ENCODE assay signal across 28 mouse cellular contexts in the genomic region with DNA sequence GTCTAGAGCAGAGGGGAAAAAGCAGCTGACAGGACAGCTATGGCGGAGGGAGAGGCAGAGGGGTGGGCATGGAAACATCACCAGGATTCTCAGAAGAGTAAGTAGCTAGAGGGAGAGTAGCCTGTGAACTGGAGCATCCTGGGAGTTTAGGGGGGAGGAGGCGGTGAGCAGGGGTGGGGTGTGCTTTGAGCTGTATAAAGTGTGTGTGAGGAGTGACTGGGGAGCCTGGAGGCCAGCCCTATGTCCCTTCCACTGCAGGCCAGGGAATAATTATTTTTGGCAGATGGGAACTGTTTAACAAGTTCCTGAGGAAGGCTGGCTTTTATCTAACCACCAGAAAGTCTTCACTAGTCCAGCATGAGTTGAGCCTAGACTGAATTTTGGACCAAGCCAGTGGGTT. TPM values are rescaled to one million over a fixed set of nuclear protein-coding genes. Genes with fewer than 3 reads are reported as not detected.
DNase-seq lines count a peak whose midpoint lies in the region; ATAC-seq and TF ChIP-seq lines count a peak whose summit lies in the region.
"Had no signal": no experiment of that assay in that cellular context is flagged by ENCODE, and none has a peak within 500 bp of the region (broad histone marks: within the 10 kb centered on the region; RNA-seq: fewer than 3 reads in every experiment).

No protein-coding gene starts in this region.

- DNase-seq in gastrocnemius, postnatal 25 days = peak; percentile 25
- DNase-seq in gastrocnemius, adult 18-20 months (ENCODE audit: low spot score) = no peak
- no peak for DNase-seq in lung, adult 2 months
- peak; percentile 8 for DNase-seq in heart, postnatal 25 days (ENCODE audit: low spot score)
- no peak for DNase-seq in layer of hippocampus, postnatal 36 days
- DNase-seq: adrenal gland, postnatal 14 days; cerebellum, adult 18-20 months; cerebellum, postnatal 14 days; forebrain, postnatal 0 days; gastrocnemius, postnatal 36 days; kidney, adult 9 months; kidney, postnatal 10 days; retina, postnatal 1 day; right cerebral cortex, postnatal 14 days had no signal

- no peak overlapping the region for H3K4me2 ChIP-seq in lung, embryonic 15.5 days
- H3K4me2 ChIP-seq in heart, embryonic 14.5 days (ENCODE audit: low read length) = no peak overlapping the region
- no peak overlapping the region for H3K4me2 ChIP-seq in hindbrain, embryonic 13.5 days
- H3K4me2 ChIP-seq: embryonic facial prominence, embryonic 15.5 days; forebrain, embryonic 12.5 days; hindbrain, embryonic 14.5 days; limb, embryonic 12.5 days; liver, embryonic 15.5 days; midbrain, embryonic 15.5 days; neural tube, embryonic 15.5 days had no signal

- TF ChIP-seq POLR2A in lung, adult 2 months (IDR thresholded peaks at IDR 0.05; ENCODE audit: borderline replicate concordance, extremely low read depth, low read depth, low read length) = no peak

- ATAC-seq in lung, embryonic 15.5 days (ENCODE audit: borderline replicate concordance, extremely low read depth, low FRiP score, low TSS enrichment) = peak; percentile 23; the same call in 1 of the 2 replicates
- ATAC-seq in heart, embryonic 14.5 days (ENCODE audit: insufficient number of reproducible peaks, insufficient read depth, low FRiP score, low read depth) = peak; percentile 59; the same call in 1 of the 2 replicates
- ATAC-seq in hindbrain, embryonic 13.5 days (ENCODE audit: low FRiP score) = no peak
- ATAC-seq: forebrain, postnatal 0 days; intestine, postnatal 0 days; midbrain, embryonic 15.5 days had no signal

- intact Hi-C loops in heart, postnatal 25 days (cut with DNase I) = no loop called here

- no peak overlapping the region for H3K27ac ChIP-seq in lung, embryonic 15.5 days
- H3K27ac ChIP-seq in heart, embryonic 14.5 days (replicated peaks in 1 of 2; ENCODE audit: control insufficient read depth in 1 of 2, insufficient read depth in 1 of 2, low read depth in 2 of 2, low read length in 2 of 2) = no peak overlapping the region
- no peak overlapping the region for H3K27ac ChIP-seq in hindbrain, embryonic 13.5 days
- H3K27ac ChIP-seq: embryonic facial prominence, embryonic 10.5 days; embryonic facial prominence, embryonic 15.5 days; forebrain, embryonic 12.5 days; hindbrain, embryonic 14.5 days; limb, embryonic 12.5 days; liver, embryonic 15.5 days; macrophage; midbrain, embryonic 10.5 days; midbrain, embryonic 15.5 days; neural tube, embryonic 15.5 days had no signal

- H3K27me3 ChIP-seq in lung, embryonic 15.5 days = no peaks in the 10 kb centered on the region
- H3K27me3 ChIP-seq in heart, embryonic 14.5 days (ENCODE audit: control insufficient read depth, insufficient read depth, low read length) = no peaks in the 10 kb centered on the region
- no peaks in the 10 kb centered on the region for H3K27me3 ChIP-seq in hindbrain, embryonic 13.5 days
- H3K27me3 ChIP-seq: embryonic facial prominence, embryonic 15.5 days; forebrain, embryonic 12.5 days; limb, embryonic 12.5 days; liver, embryonic 15.5 days; midbrain, embryonic 15.5 days; neural tube, embryonic 15.5 days had no signal

- H3K9me3 ChIP-seq in lung, embryonic 15.5 days = no peaks in the 10 kb centered on the region
- H3K9me3 ChIP-seq in heart, embryonic 14.5 days (ENCODE audit: control insufficient read depth, low read length) = no peaks in the 10 kb centered on the region
- no peaks in the 10 kb centered on the region for H3K9me3 ChIP-seq in hindbrain, embryonic 13.5 days
- H3K9me3 ChIP-seq: embryonic facial prominence, embryonic 10.5 days; embryonic facial prominence, embryonic 15.5 days; forebrain, embryonic 12.5 days; limb, embryonic 12.5 days; liver, embryonic 15.5 days; midbrain, embryonic 10.5 days; midbrain, embryonic 15.5 days; neural tube, embryonic 15.5 days had no signal

- 59% methylated on average over 2 of the region's 2 CpGs for WGBS in lung, embryonic 15.5 days
- 74% methylated on average over 2 of the region's 2 CpGs for WGBS in lung, adult 2 months
- WGBS in heart, embryonic 14.5 days = 59% methylated on average over 2 of the region's 2 CpGs
- WGBS in hindbrain, embryonic 13.5 days = 82% methylated on average over 2 of the region's 2 CpGs

- no peak for TF ChIP-seq CTCF in lung, adult 2 months (IDR thresholded peaks at IDR 0.05; ENCODE audit: insufficient read depth, low read length)

- H3K36me3 ChIP-seq in lung, embryonic 15.5 days = no peaks in the 10 kb centered on the region
- H3K36me3 ChIP-seq in heart, embryonic 14.5 days (ENCODE audit: control insufficient read depth, insufficient read depth, low read length) = no peaks in the 10 kb centered on the region
- H3K36me3 ChIP-seq in hindbrain, embryonic 13.5 days = no peaks in the 10 kb centered on the region
- H3K36me3 ChIP-seq: embryonic facial prominence, embryonic 10.5 days; embryonic facial prominence, embryonic 15.5 days; forebrain, embryonic 12.5 days; limb, embryonic 12.5 days; liver, embryonic 15.5 days; midbrain, embryonic 10.5 days; midbrain, embryonic 15.5 days; neural tube, embryonic 15.5 days had no signal

- no peak overlapping the region for H3K9ac ChIP-seq in lung, embryonic 15.5 days
- no peak overlapping the region for H3K9ac ChIP-seq in heart, embryonic 14.5 days (ENCODE audit: low read length)
- no peak overlapping the region for H3K9ac ChIP-seq in hindbrain, embryonic 13.5 days
- H3K9ac ChIP-seq: embryonic facial prominence, embryonic 15.5 days; forebrain, embryonic 12.5 days; forebrain, postnatal 0 days; hindbrain, embryonic 14.5 days; limb, embryonic 12.5 days; liver, embryonic 15.5 days; midbrain, embryonic 15.5 days; neural tube, embryonic 15.5 days had no signal

- H3K4me1 ChIP-seq in lung, embryonic 15.5 days = no peaks in the 10 kb centered on the region
- no peaks in the 10 kb centered on the region for H3K4me1 ChIP-seq in lung, adult 2 months (ENCODE audit: control insufficient read depth, insufficient read depth, low read length)
- no peaks in the 10 kb centered on the region for H3K4me1 ChIP-seq in heart, embryonic 14.5 days (ENCODE audit: control insufficient read depth in 2 of 2, insufficient read depth in 2 of 2, low read length in 2 of 2)
- H3K4me1 ChIP-seq in hindbrain, embryonic 13.5 days (replicated peaks) = no peaks in the 10 kb centered on the region
- H3K4me1 ChIP-seq: embryonic facial prominence, embryonic 15.5 days; forebrain, embryonic 12.5 days; limb, embryonic 12.5 days; liver, embryonic 15.5 days; midbrain, embryonic 10.5 days; midbrain, embryonic 15.5 days; neural tube, embryonic 15.5 days had no signal

- no peak overlapping the region for H3K4me3 ChIP-seq in lung, embryonic 15.5 days
- H3K4me3 ChIP-seq in lung, adult 2 months (replicated peaks; ENCODE audit: extremely low read depth, low read depth, low read length) = no peak overlapping the region
- no peak overlapping the region for H3K4me3 ChIP-seq in heart, embryonic 14.5 days (ENCODE audit: control insufficient read depth in 1 of 2, insufficient read depth in 1 of 2, low read depth in 1 of 2, low read length in 2 of 2)
- H3K4me3 ChIP-seq in hindbrain, embryonic 13.5 days = no peak overlapping the region
- H3K4me3 ChIP-seq: embryonic facial prominence, embryonic 10.5 days; embryonic facial prominence, embryonic 15.5 days; forebrain, embryonic 12.5 days; limb, embryonic 12.5 days; liver, embryonic 15.5 days; midbrain, embryonic 10.5 days; midbrain, embryonic 15.5 days; neural tube, embryonic 15.5 days had no signal

RNA-seq across cellular contexts. Expression of a gene that starts 6.2 kb away (rescaled TPM):
- total RNA-seq in gastrocnemius, postnatal 25 days (2021) = 1 to 10 TPM; 9.7 to 9.9 TPM
- 10 to 100 TPM; 11.7 to 14.4 TPM for total RNA-seq in gastrocnemius, adult 18-20 months (2021)
- 55.6 and 57.2 TPM in 2 replicates for polyA plus RNA-seq in lung, embryonic 15.5 days (2015; fragmentation: Nextera tagmentation; extraction: Ambion mirVana)
- 4.9 and 7.1 TPM in 2 replicates for polyA plus RNA-seq in lung, adult 2 months (2012; rRNA removed)
- polyA plus RNA-seq in heart, embryonic 14.5 days (2014; fragmentation: Nextera tagmentation; extraction: Ambion mirVana) = 43.0 and 43.3 TPM in 2 replicates
- total RNA-seq in heart, postnatal 25 days (2021) = 10 to 100 TPM; 17.4 to 17.7 TPM
- polyA plus RNA-seq in hindbrain, embryonic 13.5 days (2015; fragmentation: Nextera tagmentation; extraction: Ambion mirVana) = 55.8 and 56.1 TPM in 2 replicates
- 10 to 100 TPM; 24.2 to 24.5 TPM for total RNA-seq in layer of hippocampus, postnatal 36 days (2021)

Comparison
In these comparisons a context has a peak if more than half of its experiments do, and no peak if none do; other contexts are left out.
1. DNase-seq: peak in gastrocnemius, postnatal 25 days (single experiment) and heart, postnatal 25 days (single experiment); none in gastrocnemius, adult 18-20 months (single experiment), lung, adult 2 months (single experiment) and layer of hippocampus, postnatal 36 days (0 of 2).